Mouse (Mus musculus) liver, adult 2 months (tissue): Measurements from ENCODE around the gene Evi2b.

Experiments
- CTCF ChIP-seq: fragments of 200-500 bp; IDR thresholded peaks from 2 replicates; pipeline ENCODE4 v1.5.1; 2011; ENCODE audit warnings: low read depth, low read length, control low read depth
- POLR2A ChIP-seq: fragments of 200-500 bp; IDR thresholded peaks from 2 replicates; pipeline ENCODE4 v1.6.1; 2011; ENCODE audit warnings: low read length, control low read depth; ENCODE audit not compliant: insufficient read depth; ENCODE audit errors: extremely low read depth

DNA sequence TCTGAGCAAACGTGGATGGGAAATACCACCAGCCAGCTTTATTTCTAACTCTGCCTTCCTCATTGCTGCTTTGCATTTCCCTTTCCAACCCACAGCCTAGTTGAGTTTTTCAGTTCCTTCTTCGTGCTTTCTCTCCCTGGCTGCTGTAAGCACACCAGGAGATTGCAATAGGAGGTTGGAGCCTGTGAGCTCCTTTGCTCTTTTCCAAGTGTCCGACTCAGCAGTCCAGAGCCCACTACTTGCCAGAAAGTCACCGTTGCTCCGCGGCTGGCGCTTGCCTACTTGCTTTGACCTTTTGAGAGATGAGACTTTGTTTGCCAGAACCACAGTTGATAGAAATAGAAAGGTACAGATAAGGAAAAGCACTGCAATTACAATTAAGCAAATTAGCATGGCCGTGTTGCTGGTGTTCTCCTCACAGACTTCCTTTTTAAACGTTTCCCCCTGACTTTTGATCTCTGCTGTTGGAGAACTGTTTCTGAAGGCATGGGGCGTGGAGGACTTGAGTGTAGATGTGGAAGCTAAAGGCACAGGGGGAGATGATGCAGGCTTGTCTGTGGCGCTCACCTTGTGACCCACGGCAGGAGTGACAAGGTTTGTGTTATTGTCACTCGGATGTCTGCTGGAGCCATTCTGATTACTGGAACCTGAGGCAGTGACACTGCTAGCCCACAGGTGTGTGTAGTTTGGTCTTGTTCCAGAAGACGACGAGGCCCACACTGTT is 3.6 kb upstream of the Evi2b start:
- TF ChIP-seq CTCF (no peak), POLR2A (no peak)
